Mouse (Mus musculus): ENCODE measurements around the gene Tlk2. TPM values are rescaled to one million over a fixed set of nuclear protein-coding genes. Genes with fewer than 3 reads are reported as not detected.
A peak's percentile ranks its signal among the peaks of the same experiment; 100 is the strongest.

Gene Tlk2
- polyA plus RNA-seq, 1 experiment from 2014 or later = 29.6 TPM

- H3K36me3 ChIP-seq = no peaks in the 10 kb centered on the region
- no peak overlapping the region for H3K4me3 ChIP-seq (replicated peaks)
- no peaks in the 10 kb centered on the region for H3K4me1 ChIP-seq (replicated peaks)
- H3K9ac ChIP-seq (replicated peaks) = no peak overlapping the region
- WGBS = 78% methylated on average over 69 of the region's 69 CpGs
- H3K9me3 ChIP-seq = peaks cover 35% of the 10 kb centered on the region
- H3K27me3 ChIP-seq = peaks cover 20% of the 10 kb centered on the region
- no peak overlapping the region for H3K27ac ChIP-seq
- no peak overlapping the region for H3K4me2 ChIP-seq
- ATAC-seq (ENCODE audit: insufficient number of reproducible peaks, insufficient read depth, low FRiP score, low TSS enrichment, low read depth) = no peak
Measured at GRCm38 (mm10) chr11:105164516-105165510, 13.8 kb upstream of the Tlk2 start.

- WGBS = 90% methylated on average over 10 of the region's 10 CpGs
- Histone ChIP-seq H3K9ac (replicated peaks) (no peak overlapping the region), H3K4me1 (replicated peaks) (no peaks in the 10 kb centered on the region), H3K27me3 (peaks cover 20% of the 10 kb centered on the region), H3K4me2 (no peak overlapping the region), H3K27ac (no peak overlapping the region), H3K36me3 (no peaks in the 10 kb centered on the region), H3K9me3 (peaks cover 35% of the 10 kb centered on the region), H3K4me3 (replicated peaks) (no peak overlapping the region)
- no peak for ATAC-seq (ENCODE audit: insufficient number of reproducible peaks, insufficient read depth, low FRiP score, low TSS enrichment, low read depth)
Measured at GRCm38 (mm10) chr11:105166780-105167179, 11.8 kb upstream of the Tlk2 start.

- 95% methylated on average over 4 of the region's 4 CpGs for WGBS
- ATAC-seq (ENCODE audit: insufficient number of reproducible peaks, insufficient read depth, low FRiP score, low TSS enrichment, low read depth) = no peak
- no peaks in the 10 kb centered on the region for H3K27me3 ChIP-seq
- peaks cover 22% of the 10 kb centered on the region for H3K4me1 ChIP-seq (replicated peaks)
- peaks cover 22% of the 10 kb centered on the region for H3K36me3 ChIP-seq
- peak overlapping the region; percentile 87 for H3K4me2 ChIP-seq
- H3K27ac ChIP-seq = no peak overlapping the region
- peak overlapping the region; percentile 94; the same call in 1 of the 2 replicates for H3K4me3 ChIP-seq (replicated peaks)
- no peak overlapping the region for H3K9ac ChIP-seq (replicated peaks)
- H3K9me3 ChIP-seq = no peaks in the 10 kb centered on the region
Measured at GRCm38 (mm10) chr11:105179523-105179922, 916 bp downstream of the Tlk2 start.

- peak overlapping the region; percentile 96 for H3K27ac ChIP-seq
- peaks cover 31% of the 10 kb centered on the region for H3K36me3 ChIP-seq
- H3K9me3 ChIP-seq = no peaks in the 10 kb centered on the region
- H3K4me3 ChIP-seq (replicated peaks) = peak overlapping the region; percentile 94
- peak; percentile 44 for ATAC-seq (ENCODE audit: insufficient number of reproducible peaks, insufficient read depth, low FRiP score, low TSS enrichment, low read depth)
- under 1% methylated on average over 35 of the region's 35 CpGs for WGBS
- peaks cover 22% of the 10 kb centered on the region for H3K4me1 ChIP-seq (replicated peaks)
- peak overlapping the region; percentile 95 for H3K9ac ChIP-seq (replicated peaks)
- peak overlapping the region; percentile 87 for H3K4me2 ChIP-seq
- no peaks in the 10 kb centered on the region for H3K27me3 ChIP-seq
Measured at GRCm38 (mm10) chr11:105180471-105181091, 2.0 kb downstream of the Tlk2 start.

- H3K9ac ChIP-seq (replicated peaks) = peak overlapping the region; percentile 99
- H3K4me1 ChIP-seq (replicated peaks) = peaks cover 22% of the 10 kb centered on the region
- peaks cover 37% of the 10 kb centered on the region for H3K36me3 ChIP-seq
- peak overlapping the region; percentile 87 for H3K4me2 ChIP-seq
- no peaks in the 10 kb centered on the region for H3K27me3 ChIP-seq
- under 1% methylated on average over 53 of the region's 60 CpGs for WGBS
- ATAC-seq (ENCODE audit: insufficient number of reproducible peaks, insufficient read depth, low FRiP score, low TSS enrichment, low read depth) = peak; percentile 98
- peak overlapping the region; percentile 96 for H3K27ac ChIP-seq
- peak overlapping the region; percentile 94 for H3K4me3 ChIP-seq (replicated peaks)
- H3K9me3 ChIP-seq = no peaks in the 10 kb centered on the region
Measured at GRCm38 (mm10) chr11:105181126-105181637, 2.6 kb downstream of the Tlk2 start.

GRCm38 (mm10) chr11:105181689-105182460, 3.3 kb downstream of the Tlk2 start:
- H3K27me3 ChIP-seq = no peaks in the 10 kb centered on the region
- 1% methylated on average over 83 of the region's 89 CpGs for WGBS
- H3K9me3 ChIP-seq = no peaks in the 10 kb centered on the region
- ATAC-seq (ENCODE audit: insufficient number of reproducible peaks, insufficient read depth, low FRiP score, low TSS enrichment, low read depth) = peak; percentile 17; the same call in 1 of the 2 replicates
- peaks cover 43% of the 10 kb centered on the region for H3K36me3 ChIP-seq
- H3K4me1 ChIP-seq (replicated peaks) = peaks cover 22% of the 10 kb centered on the region
- peak overlapping the region; percentile 99 for H3K9ac ChIP-seq (replicated peaks)
- peak overlapping the region; percentile 96 for H3K27ac ChIP-seq
- peak overlapping the region; percentile 94 for H3K4me3 ChIP-seq (replicated peaks)
- peak overlapping the region; percentile 65 for H3K4me2 ChIP-seq

GRCm38 (mm10) chr11:105182461-105182855, 3.9 kb downstream of the Tlk2 start:
- Histone ChIP-seq H3K4me3 (replicated peaks) (peak overlapping the region; percentile 94), H3K9me3 (no peaks in the 10 kb centered on the region), H3K4me2 (peak overlapping the region; percentile 65), H3K27ac (peak overlapping the region; percentile 96), H3K4me1 (replicated peaks) (peaks cover 22% of the 10 kb centered on the region), H3K27me3 (no peaks in the 10 kb centered on the region), H3K36me3 (peaks cover 39% of the 10 kb centered on the region), H3K9ac (replicated peaks) (peak overlapping the region; percentile 99)
- ATAC-seq (ENCODE audit: insufficient number of reproducible peaks, insufficient read depth, low FRiP score, low TSS enrichment, low read depth) = no peak
- 8% methylated on average over 4 of the region's 4 CpGs for WGBS

GRCm38 (mm10) chr11:105184678-105185077, 6.1 kb downstream of the Tlk2 start:
- H3K4me1 ChIP-seq (replicated peaks) = peaks cover 16% of the 10 kb centered on the region
- H3K36me3 ChIP-seq = peaks cover 37% of the 10 kb centered on the region
- H3K27me3 ChIP-seq = no peaks in the 10 kb centered on the region
- ATAC-seq (ENCODE audit: insufficient number of reproducible peaks, insufficient read depth, low FRiP score, low TSS enrichment, low read depth) = no peak
- 87% methylated on average over 3 of the region's 3 CpGs for WGBS
- no peak overlapping the region for H3K27ac ChIP-seq
- no peak overlapping the region for H3K9ac ChIP-seq (replicated peaks)
- no peak overlapping the region for H3K4me3 ChIP-seq (replicated peaks)
- no peaks in the 10 kb centered on the region for H3K9me3 ChIP-seq
- no peak overlapping the region for H3K4me2 ChIP-seq

- Histone ChIP-seq H3K27ac (no peak overlapping the region), H3K4me3 (replicated peaks) (no peak overlapping the region), H3K4me2 (no peak overlapping the region), H3K36me3 (peaks cover 37% of the 10 kb centered on the region), H3K27me3 (no peaks in the 10 kb centered on the region), H3K4me1 (replicated peaks) (no peaks in the 10 kb centered on the region), H3K9me3 (no peaks in the 10 kb centered on the region), H3K9ac (replicated peaks) (no peak overlapping the region)
- ATAC-seq (ENCODE audit: insufficient number of reproducible peaks, insufficient read depth, low FRiP score, low TSS enrichment, low read depth) = no peak
- 94% methylated on average over 3 of the region's 3 CpGs for whole genome bisulfite sequencing
Measured at GRCm38 (mm10) chr11:105192186-105192585, 13.6 kb downstream of the Tlk2 start.

- Histone ChIP-seq H3K4me3 (replicated peaks) (no peak overlapping the region), H3K27me3 (no peaks in the 10 kb centered on the region), H3K4me1 (replicated peaks) (no peaks in the 10 kb centered on the region), H3K4me2 (no peak overlapping the region), H3K9me3 (no peaks in the 10 kb centered on the region), H3K36me3 (peaks cover 22% of the 10 kb centered on the region), H3K9ac (replicated peaks) (no peak overlapping the region), H3K27ac (no peak overlapping the region)
- ATAC-seq (ENCODE audit: insufficient number of reproducible peaks, insufficient read depth, low FRiP score, low TSS enrichment, low read depth) = no peak
- 89% methylated on average over 4 of the region's 4 CpGs for WGBS
Measured at GRCm38 (mm10) chr11:105196893-105197662, 18.5 kb downstream of the Tlk2 start.

All from limb, embryonic 12.5 days (tissue).